ENCODE assay signal across 9 mouse cellular contexts in genomic region chr6:90509085-90509484, GRCm38 (mm10). TPM values are rescaled to one million over a fixed set of nuclear protein-coding genes. Genes with fewer than 3 reads are reported as not detected.
DNase-seq lines count a peak whose midpoint lies in the region; ATAC-seq and TF ChIP-seq lines count a peak whose summit lies in the region.
"Had no signal": no experiment of that assay in that cellular context is flagged by ENCODE, and none has a peak within 500 bp of the region (broad histone marks: within the 10 kb centered on the region; RNA-seq: fewer than 3 reads in every experiment).

No protein-coding gene starts in this region.

- peak; percentile 51 to 67 for DNase-seq in cerebellum, postnatal 10 days
- no peak for DNase-seq in cerebellum, adult 9-10 months
- DNase-seq in 3T3-L1 (ENCODE audit: low read depth, low spot score) = peak; percentile 56
- DNase-seq in gastrocnemius, postnatal 25 days = peak; percentile 91
- peak; percentile 97 for DNase-seq in kidney, adult 2 months
- DNase-seq in thymus, postnatal 36 days = no peak
- no peak for DNase-seq in left cerebral cortex, postnatal 25 days (ENCODE audit: low spot score in 2 of 2)

- no peaks in the 10 kb centered on the region for H3K9me3 ChIP-seq in midbrain, embryonic 15.5 days

- peak; percentile 28 for TF ChIP-seq CTCF in kidney, adult 2 months (conservative IDR thresholded peaks at IDR 0.05; ENCODE audit: insufficient read depth, insufficient read length, low read depth, low read length)

- peaks cover 44% of the 10 kb centered on the region for H3K4me1 ChIP-seq in kidney, adult 2 months (ENCODE audit: control insufficient read depth, insufficient read depth, low read length)
- 0 out of 2 replicates have a peak, but pooled peaks cover 16% of the 10 kb centered on the region for H3K4me1 ChIP-seq in midbrain, embryonic 15.5 days

- no peak for ATAC-seq in midbrain, embryonic 15.5 days (replicated peaks)

- intact Hi-C loops in left cerebral cortex, postnatal 25 days (cut with DNase I) = no loop called here

- H3K27me3 ChIP-seq in kidney, adult 2 months (replicated peaks; ENCODE audit: control insufficient read depth, insufficient read depth, low read length) = no peaks in the 10 kb centered on the region
- H3K27me3 ChIP-seq in midbrain, embryonic 15.5 days (replicated peaks) = no peaks in the 10 kb centered on the region

- no peak overlapping the region for H3K9ac ChIP-seq in midbrain, embryonic 15.5 days

- TF ChIP-seq POLR2A in kidney, adult 2 months (IDR thresholded peaks at IDR 0.05; ENCODE audit: low read depth, low read length) = no peak

- H3K4me2 ChIP-seq in midbrain, embryonic 15.5 days = no peak overlapping the region

- 26% methylated on average over 6 of the region's 6 CpGs for WGBS in kidney, adult 2 months
- 65% methylated on average over 6 of the region's 6 CpGs for WGBS in midbrain, embryonic 15.5 days

- no peaks in the 10 kb centered on the region for H3K36me3 ChIP-seq in kidney, adult 2 months (ENCODE audit: control insufficient read depth, insufficient read depth, low read length)
- H3K36me3 ChIP-seq in midbrain, embryonic 15.5 days (replicated peaks) = no peaks in the 10 kb centered on the region

- H3K4me3 ChIP-seq in kidney, adult 2 months (ENCODE audit: insufficient read depth, low read depth, low read length) = no peak overlapping the region
- no peak overlapping the region for H3K4me3 ChIP-seq in midbrain, embryonic 15.5 days

- H3K27ac ChIP-seq in kidney, adult 2 months (ENCODE audit: insufficient read depth, low read depth, low read length) = peak overlapping the region; percentile 97
- 0 out of 2 replicates have a peak overlapping the region, but pooled peaks have one; percentile 66 for H3K27ac ChIP-seq in midbrain, embryonic 15.5 days

RNA-seq across cellular contexts. Expression of gene Aldh1l1, which starts 22.9 kb away (rescaled TPM):
- 1 to 10 TPM; 5.0 to 7.6 TPM for total RNA-seq in gastrocnemius, postnatal 25 days (2021)
- 253 and 260 TPM in 2 replicates for polyA plus RNA-seq in kidney, adult 2 months (2012; rRNA removed)
- polyA plus RNA-seq in midbrain, embryonic 15.5 days (2015; fragmentation: Nextera tagmentation; extraction: Ambion mirVana) = 49.9 and 58.7 TPM in 2 replicates
- total RNA-seq in left cerebral cortex, postnatal 25 days (2021) = 10 to 100 TPM; 63.5 to 65.8 TPM

RNA-seq across cellular contexts. Expression of gene Klf15, which starts 46.7 kb away (rescaled TPM):
- 10 to 100 TPM; 29.8 to 33.3 TPM for total RNA-seq in gastrocnemius, postnatal 25 days (2021)
- polyA plus RNA-seq in kidney, adult 2 months (2012; rRNA removed) = 131 and 170 TPM in 2 replicates
- 13.6 and 15.5 TPM in 2 replicates for polyA plus RNA-seq in midbrain, embryonic 15.5 days (2015; fragmentation: Nextera tagmentation; extraction: Ambion mirVana)
- total RNA-seq in left cerebral cortex, postnatal 25 days (2021) = 10 to 100 TPM; 20.8 to 24.2 TPM
- total RNA-seq: CH12.LX had no signal

Comparison
In these comparisons a context has a peak if more than half of its experiments do, and no peak if none do; other contexts are left out.
1. DNase-seq: peak in cerebellum, postnatal 10 days (2 of 2), 3T3-L1 (single experiment), gastrocnemius, postnatal 25 days (single experiment) and kidney, adult 2 months (single experiment); none in cerebellum, adult 9-10 months (single experiment), thymus, postnatal 36 days (0 of 2) and left cerebral cortex, postnatal 25 days (0 of 2).
2. RNA of gene Aldh1l1, which starts 22.9 kb away (total RNA-seq): 63.5 to 65.8 TPM in left cerebral cortex, postnatal 25 days; 5.0 to 7.6 TPM in gastrocnemius, postnatal 25 days; every median in the first group is over 4 times any median in the second.